Mouse (Mus musculus) heart, embryonic 14.5 days (tissue): Measurements from ENCODE around the gene Adcy5. TPM values are rescaled to one million over a fixed set of nuclear protein-coding genes. Genes with fewer than 3 reads are reported as not detected.

Experiments used
- ATAC-seq: fragments of 200-750 bp; cut with Nextera tagmentation; 2 replicates; pipeline ENCODE4 v1.8.0; 2017; ENCODE audit warnings: low read depth, moderate TSS enrichment; ENCODE audit not compliant: insufficient number of reproducible peaks, insufficient read depth, low FRiP score
- H3K27ac ChIP-seq, 2 experiments: fragments of 200-500 bp in 1 of 2; fragments of 300-500 bp in 1 of 2; sonication (generic) in 1 of 2; replicated peaks in 1 of 2; 2 replicates each; pipeline ENCODE4 v1.5.1; 2012 to 2014; ENCODE audit warnings: low read depth in 2 of 2, low read length in 2 of 2, control low read depth in 1 of 2, mild to moderate bottlenecking in 1 of 2, mixed read lengths in 1 of 2; ENCODE audit not compliant: control insufficient read depth in 1 of 2, insufficient read depth in 1 of 2
- H3K27me3 ChIP-seq: fragments of 300-500 bp; sonication (generic); 2 replicates; pipeline ENCODE4 v1.6.1; 2014; ENCODE audit warnings: mild to moderate bottlenecking, low read length, control low read depth; ENCODE audit not compliant: control insufficient read depth, insufficient read depth
- H3K36me3 ChIP-seq: fragments of 300-500 bp; sonication (generic); 2 replicates; pipeline ENCODE4 v1.6.1; 2014; ENCODE audit warnings: mild to moderate bottlenecking, control low read depth, low read length, mixed read lengths; ENCODE audit not compliant: control insufficient read depth, insufficient read depth
- H3K4me1 ChIP-seq, 2 experiments: fragments of 200-500 bp in 1 of 2; fragments of 300-500 bp in 1 of 2; sonication (generic) in 1 of 2; 2 replicates each; pipeline ENCODE4 v1.6.1; 2012 to 2014; ENCODE audit warnings: low read length in 2 of 2, control low read depth in 1 of 2, mixed read lengths in 1 of 2; ENCODE audit not compliant: control insufficient read depth in 2 of 2, insufficient read depth in 2 of 2
- H3K4me2 ChIP-seq: fragments of 300-500 bp; sonication (generic); 2 replicates; pipeline ENCODE4 v1.6.1; 2014; ENCODE audit warnings: mild to moderate bottlenecking, low read length
- H3K4me3 ChIP-seq, 2 experiments: fragments of 200-500 bp in 1 of 2; fragments of 300-500 bp in 1 of 2; sonication (generic) in 1 of 2; 2 replicates each; pipeline ENCODE4 v1.5.1; 2012 to 2014; ENCODE audit warnings: low read length in 2 of 2, mild to moderate bottlenecking in 2 of 2, control low read depth in 1 of 2, low read depth in 1 of 2, moderate library complexity in 1 of 2; ENCODE audit not compliant: control insufficient read depth in 1 of 2, insufficient read depth in 1 of 2
- H3K9ac ChIP-seq: fragments of 300-500 bp; sonication (generic); 2 replicates; pipeline ENCODE4 v1.6.1; 2014; ENCODE audit warnings: mild to moderate bottlenecking, low read length
- H3K9me3 ChIP-seq: fragments of 300-500 bp; sonication (generic); 2 replicates; pipeline ENCODE4 v1.6.1; 2016; ENCODE audit warnings: low read length, control low read depth; ENCODE audit not compliant: control insufficient read depth
- WGBS: fragments of 180-500 bp; shearing (Covaris S2); extraction: QIAGEN DNeasy Blood & Tissue Kit; methylation state at CpG from one replicate; pipeline ENCODE4 v1.1.7; 2014; 5-methylcytosine and 5-hydroxymethylcytosine counted together
- polyA plus RNA-seq: library from polyadenylated mRNA; unstranded; fragments of >200 nt; fragmentation: Nextera tagmentation; extraction: Ambion mirVana; gene quantifications from 2 replicates; pipeline ENCODE4 v1.2.1, GENCODE M21; 2014

The Adcy5 gene
- polyA plus RNA-seq, 1 experiment from 2014 or later: 11.4 TPM

- H3K9me3 ChIP-seq: no peaks in the 10 kb centered on the region
- H3K27ac ChIP-seq: 0 out of 4 replicates have a peak overlapping the region, but pooled peaks of 1 of the 2 experiments have one; percentile 4
- peaks cover 9 to 11% of the 10 kb centered on the region in 2 experiments for H3K4me1 ChIP-seq
- H3K36me3 ChIP-seq: no peaks in the 10 kb centered on the region
- ATAC-seq: no peak
- peak overlapping the region; percentile 22 for H3K4me2 ChIP-seq
- H3K9ac ChIP-seq: 0 out of 2 replicates have a peak overlapping the region, but pooled peaks have one; percentile 17
- H3K27me3 ChIP-seq: no peaks in the 10 kb centered on the region
- H3K4me3 ChIP-seq: no peak overlapping the region
- 35% methylated on average over 7 of the region's 9 CpGs for WGBS
These were observed 14.1 kb upstream of the Adcy5 start for GRCm38 (mm10) chr16:35140620-35140975.

- Histone ChIP-seq H3K4me3 (no peak overlapping the region), H3K9me3 (no peaks in the 10 kb centered on the region), H3K36me3 (no peaks in the 10 kb centered on the region), H3K9ac (no peak overlapping the region), H3K27ac (no peak overlapping the region), H3K4me1 (peaks cover 11 to 17% of the 10 kb centered on the region in 2 experiments), H3K4me2 (no peak overlapping the region), H3K27me3 (no peaks in the 10 kb centered on the region)
- WGBS: 76% methylated on average over 8 of the region's 8 CpGs
- no peak for ATAC-seq
These were observed 12.8 kb upstream of the Adcy5 start for GRCm38 (mm10) chr16:35141839-35142238.

GRCm38 (mm10) chr16:35146153-35146552 is 8.5 kb upstream of the Adcy5 start:
- H3K9me3 ChIP-seq: peaks cover 5% of the 10 kb centered on the region; the same call in 1 of the 2 replicates
- no peak overlapping the region for H3K4me2 ChIP-seq
- WGBS: 4% methylated on average over 4 of the region's 4 CpGs
- H3K27ac ChIP-seq: no peak overlapping the region
- H3K27me3 ChIP-seq: peaks cover 3% of the 10 kb centered on the region; the same call in 1 of the 2 replicates
- no peak overlapping the region for H3K9ac ChIP-seq
- no peak overlapping the region for H3K4me3 ChIP-seq
- no peak for ATAC-seq
- peaks cover 0 to 7% of the 10 kb centered on the region in 2 experiments; a peak in 1 of 4 replicates for H3K4me1 ChIP-seq
- no peaks in the 10 kb centered on the region for H3K36me3 ChIP-seq

- peak overlapping the region; percentile 88 for H3K4me2 ChIP-seq
- H3K27ac ChIP-seq: no peak overlapping the region
- no peak overlapping the region for H3K9ac ChIP-seq
- WGBS: 9% methylated on average over 12 of the region's 12 CpGs
- H3K27me3 ChIP-seq: peaks cover 45% of the 10 kb centered on the region
- H3K4me3 ChIP-seq: peak overlapping the region in 1 of 2 experiments; percentile 72; a peak in 1 of 4 replicates
- H3K36me3 ChIP-seq: 0 out of 2 replicates have a peak, but pooled peaks cover 4% of the 10 kb centered on the region
- no peak for ATAC-seq
- no peaks in the 10 kb centered on the region for H3K9me3 ChIP-seq
- H3K4me1 ChIP-seq: peaks cover 7 to 19% of the 10 kb centered on the region in 2 experiments; a peak in 3 of 4 replicates
These were observed 1.4 kb upstream of the Adcy5 start for GRCm38 (mm10) chr16:35153146-35153755.

DNA sequence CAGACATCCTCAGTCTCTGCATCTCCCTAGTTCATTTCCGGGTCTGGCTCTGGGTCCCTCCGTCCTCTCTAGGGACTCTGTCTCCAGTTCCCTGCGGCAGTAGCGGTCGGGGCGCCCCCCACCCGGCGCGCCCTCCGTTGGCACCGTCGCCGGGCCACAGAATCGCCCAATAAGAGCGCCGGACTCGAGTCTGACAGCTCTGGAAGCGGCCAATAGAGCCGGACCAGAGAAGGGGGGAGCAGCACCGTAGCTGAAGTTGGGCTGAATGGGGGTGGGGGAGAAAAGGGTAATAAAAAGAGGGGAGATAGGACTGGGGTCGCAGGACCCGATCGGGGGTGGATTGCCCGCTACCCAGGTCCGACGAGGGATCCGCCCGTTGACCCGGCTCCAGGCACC is 434 bp upstream of the Adcy5 start:
- H3K27me3 ChIP-seq: peaks cover 45% of the 10 kb centered on the region

DNA sequence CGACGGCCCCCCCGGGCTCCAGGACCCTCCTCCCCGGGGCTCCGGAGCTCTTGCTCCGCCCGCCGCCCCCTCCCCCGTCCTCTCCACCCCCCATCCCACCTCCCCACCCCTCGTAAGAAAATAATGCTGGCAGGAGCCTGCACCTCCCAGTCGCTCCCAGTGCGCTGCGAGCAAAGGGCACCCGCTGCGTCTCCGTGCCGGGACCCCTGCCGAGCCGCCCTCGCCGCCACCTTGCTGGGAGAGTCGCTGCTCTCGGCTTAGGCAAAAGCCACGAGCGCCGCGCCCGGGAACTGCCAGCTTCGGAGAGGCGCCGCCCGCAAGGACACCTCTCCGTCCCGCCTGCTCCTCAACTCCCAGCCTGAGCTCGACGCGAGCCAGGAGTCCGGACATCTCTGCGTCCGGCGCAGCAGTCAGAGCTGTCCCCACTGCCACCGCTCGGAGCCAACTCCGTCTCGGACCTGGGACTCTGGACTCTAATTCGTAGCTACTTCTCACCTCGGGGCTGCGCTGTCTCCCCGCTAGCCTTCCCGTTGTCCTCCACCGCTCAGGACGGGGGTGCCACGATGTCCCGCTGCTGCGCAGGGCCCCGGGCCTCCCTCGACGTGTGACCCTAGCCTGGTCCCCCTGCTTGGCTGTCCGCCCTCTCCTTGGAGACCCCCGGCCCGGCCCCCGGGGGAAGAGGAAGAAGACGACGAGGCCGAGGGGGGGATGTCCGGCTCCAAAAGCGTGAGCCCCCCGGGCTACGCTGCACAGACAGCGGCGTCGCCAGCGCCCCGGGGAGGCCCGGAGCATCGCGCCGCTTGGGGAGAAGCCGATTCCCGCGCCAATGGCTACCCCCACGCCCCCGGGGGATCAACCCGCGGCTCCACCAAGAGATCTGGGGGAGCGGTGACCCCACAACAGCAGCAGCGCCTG is 971 bp downstream of the Adcy5 start:
- peaks cover 11% of the 10 kb centered on the region; the same call in 1 of the 2 replicates for H3K36me3 ChIP-seq
- no peaks in the 10 kb centered on the region for H3K9me3 ChIP-seq
- H3K27me3 ChIP-seq: peaks cover 45% of the 10 kb centered on the region
- peak overlapping the region; percentile 83 to 89 for H3K27ac ChIP-seq
- peak; percentile 59 for ATAC-seq
- H3K9ac ChIP-seq: peak overlapping the region; percentile 90
- peaks cover 16 to 41% of the 10 kb centered on the region in 2 experiments for H3K4me1 ChIP-seq
- H3K4me2 ChIP-seq: peak overlapping the region; percentile 88
- peak overlapping the region; percentile 57 to 72 for H3K4me3 ChIP-seq
- under 1% methylated on average over 74 of the region's 87 CpGs for WGBS

More for the DNA sequence above, 434 bp upstream of the Adcy5 start:
- peak; percentile 51 for ATAC-seq
- Histone ChIP-seq H3K36me3 (0 out of 2 replicates have a peak, but pooled peaks cover 7% of the 10 kb centered on the region), H3K4me3 (peak overlapping the region; percentile 57 to 72), H3K4me2 (peak overlapping the region; percentile 88), H3K27ac (peak overlapping the region; percentile 58 to 89), H3K4me1 (peaks cover 10 to 27% of the 10 kb centered on the region in 2 experiments; a peak in 3 of 4 replicates), H3K9ac (peak overlapping the region; percentile 90), H3K9me3 (no peaks in the 10 kb centered on the region)
- under 1% methylated on average over 29 of the region's 29 CpGs for WGBS

- Histone ChIP-seq H3K9me3 (no peaks in the 10 kb centered on the region), H3K4me2 (peak overlapping the region; percentile 88), H3K27me3 (peaks cover 40% of the 10 kb centered on the region), H3K9ac (peak overlapping the region; percentile 90), H3K4me1 (peaks cover 19 to 48% of the 10 kb centered on the region in 2 experiments), H3K36me3 (peaks cover 11% of the 10 kb centered on the region; the same call in 1 of the 2 replicates), H3K27ac (peak overlapping the region; percentile 29 to 89; a peak in 3 of 4 replicates), H3K4me3 (peak overlapping the region; percentile 57 to 72)
- no peak for ATAC-seq
- 3% methylated on average over 43 of the region's 48 CpGs for WGBS
These were observed 1.6 kb downstream of the Adcy5 start for GRCm38 (mm10) chr16:35156306-35156695.
